Mouse (Mus musculus): ENCODE measurements at regions not wholly inside any gene's neighbourhood (a gene's known extent, or its start where the extent isn't known, plus 50 kb on each side); places are given as distances from the start of the nearest gene placed in this dataset.
A peak's percentile ranks its signal among the peaks of the same experiment; 100 is the strongest.

DNA sequence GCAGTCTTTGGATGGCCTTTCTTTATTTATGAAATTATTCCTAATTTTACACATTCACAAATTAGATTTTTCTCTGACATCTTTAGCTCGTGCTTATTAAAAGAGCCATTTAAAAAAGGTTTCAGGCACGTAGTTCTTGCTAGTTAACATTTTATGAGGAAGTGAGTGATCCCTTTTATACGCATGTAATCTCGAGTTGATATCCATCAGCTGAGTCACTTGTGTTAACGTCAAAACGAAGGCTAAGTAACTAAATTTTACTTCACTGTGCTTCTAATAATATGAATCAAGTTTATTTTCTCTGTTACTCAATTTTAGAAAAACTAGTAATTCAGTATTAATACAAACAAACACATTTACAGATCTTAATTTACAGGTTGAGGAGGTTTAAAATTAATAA is 419.0 kb downstream of the Kcnj2 start:
- H3K4me1 ChIP-seq = no peaks in the 10 kb centered on the region
- H3K4me3 ChIP-seq (replicated peaks) = no peak overlapping the region
- H3K4me2 ChIP-seq = no peak overlapping the region
- H3K27me3 ChIP-seq = no peaks in the 10 kb centered on the region
- no peak overlapping the region for H3K9ac ChIP-seq
- ATAC-seq (ENCODE audit: low FRiP score) = no peak
- WGBS = 90% methylated on average over 6 of the region's 6 CpGs
- no peaks in the 10 kb centered on the region for H3K36me3 ChIP-seq (replicated peaks)
- H3K9me3 ChIP-seq = no peaks in the 10 kb centered on the region
- no peak overlapping the region for H3K27ac ChIP-seq

DNA sequence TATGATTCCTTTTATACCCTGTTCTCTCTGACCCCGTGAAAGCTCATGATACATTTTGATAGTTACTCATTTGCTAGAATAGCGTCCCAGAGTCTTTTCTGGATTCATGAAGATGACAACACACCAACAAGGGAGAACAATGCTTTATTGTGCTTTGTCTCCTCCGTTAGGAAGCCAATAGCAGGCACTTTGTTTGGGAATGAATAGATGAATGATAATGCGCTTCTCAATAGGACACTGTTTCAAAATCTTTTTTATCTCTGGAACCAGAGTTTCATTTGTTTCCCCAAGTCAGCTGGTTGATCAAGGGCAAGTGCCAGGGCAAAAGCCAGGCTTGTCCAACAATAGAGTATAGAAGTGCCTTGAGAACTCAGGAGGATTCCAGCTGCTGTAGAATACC is 446.5 kb downstream of the Kcnj2 start:
- WGBS = 37% methylated on average over 4 of the region's 4 CpGs
- Histone ChIP-seq H3K27ac (no peak overlapping the region), H3K27me3 (no peaks in the 10 kb centered on the region), H3K4me1 (0 out of 2 replicates have a peak, but pooled peaks cover 2% of the 10 kb centered on the region), H3K36me3 (replicated peaks) (no peaks in the 10 kb centered on the region), H3K9ac (no peak overlapping the region), H3K4me2 (no peak overlapping the region), H3K4me3 (replicated peaks) (no peak overlapping the region), H3K9me3 (no peaks in the 10 kb centered on the region)
- ATAC-seq (ENCODE audit: low FRiP score) = no peak

- Histone ChIP-seq H3K36me3 (replicated peaks) (no peaks in the 10 kb centered on the region), H3K9ac (no peak overlapping the region), H3K9me3 (no peaks in the 10 kb centered on the region), H3K4me2 (no peak overlapping the region), H3K4me3 (replicated peaks) (no peak overlapping the region), H3K4me1 (no peaks in the 10 kb centered on the region), H3K27me3 (no peaks in the 10 kb centered on the region), H3K27ac (no peak overlapping the region)
- WGBS = 65% methylated on average over 8 of the region's 8 CpGs
- 0 out of 2 replicates have a peak, but pooled peaks have one; percentile 27 for ATAC-seq (ENCODE audit: low FRiP score)
These were observed 456.8 kb downstream of the Kcnj2 start for GRCm38 (mm10) chr11:111522716-111523115.

GRCm38 (mm10) chr11:111523465-111523864 is 457.5 kb downstream of the Kcnj2 start:
- Histone ChIP-seq H3K36me3 (replicated peaks) (no peaks in the 10 kb centered on the region), H3K9me3 (no peaks in the 10 kb centered on the region), H3K27me3 (no peaks in the 10 kb centered on the region), H3K27ac (no peak overlapping the region), H3K9ac (no peak overlapping the region), H3K4me3 (replicated peaks) (no peak overlapping the region), H3K4me1 (no peaks in the 10 kb centered on the region), H3K4me2 (no peak overlapping the region)
- ATAC-seq (ENCODE audit: low FRiP score) = no peak
- WGBS = 67% methylated on average over 8 of the region's 8 CpGs

DNA sequence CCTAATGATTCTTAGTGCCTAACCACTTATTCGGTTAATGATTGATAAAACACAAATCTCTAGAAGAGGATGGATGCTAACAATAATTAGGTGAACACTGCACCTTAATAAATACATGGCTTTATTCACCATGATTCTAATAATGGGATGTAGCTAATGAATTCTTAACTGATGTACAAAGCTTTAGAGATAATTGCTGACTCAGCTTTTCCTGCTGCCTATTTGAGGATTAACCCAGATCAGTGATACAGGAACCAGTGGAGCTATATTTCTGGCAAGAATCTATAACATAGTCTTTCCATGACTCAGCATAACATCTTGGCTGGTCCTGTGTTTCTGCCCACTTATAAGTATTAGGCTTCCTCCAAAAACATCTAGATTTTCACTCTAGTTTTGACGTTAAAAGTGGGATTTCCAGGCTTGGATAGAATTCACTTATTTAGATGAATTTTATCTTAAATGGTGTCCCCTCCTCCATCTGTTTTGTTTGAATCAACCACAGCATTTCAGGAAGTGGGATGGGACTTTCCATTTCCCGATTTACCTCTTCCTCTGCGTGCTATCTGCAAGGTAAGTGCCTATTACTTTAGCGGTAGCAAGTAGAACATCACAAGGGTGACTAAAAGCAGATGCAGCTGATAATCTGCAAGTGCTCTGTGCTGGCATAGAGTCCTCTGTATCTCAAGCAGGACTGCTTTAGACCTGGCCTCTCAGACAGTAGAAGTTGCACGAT is 460.2 kb downstream of the Kcnj2 start:
- H3K27ac ChIP-seq = no peak overlapping the region
- no peak overlapping the region for H3K4me2 ChIP-seq
- no peak overlapping the region for H3K4me3 ChIP-seq (replicated peaks)
- no peak overlapping the region for H3K9ac ChIP-seq
- no peaks in the 10 kb centered on the region for H3K27me3 ChIP-seq
- WGBS = 90% methylated on average over 6 of the region's 6 CpGs
- no peaks in the 10 kb centered on the region for H3K36me3 ChIP-seq (replicated peaks)
- no peaks in the 10 kb centered on the region for H3K4me1 ChIP-seq
- ATAC-seq (ENCODE audit: low FRiP score) = no peak
- no peaks in the 10 kb centered on the region for H3K9me3 ChIP-seq

DNA sequence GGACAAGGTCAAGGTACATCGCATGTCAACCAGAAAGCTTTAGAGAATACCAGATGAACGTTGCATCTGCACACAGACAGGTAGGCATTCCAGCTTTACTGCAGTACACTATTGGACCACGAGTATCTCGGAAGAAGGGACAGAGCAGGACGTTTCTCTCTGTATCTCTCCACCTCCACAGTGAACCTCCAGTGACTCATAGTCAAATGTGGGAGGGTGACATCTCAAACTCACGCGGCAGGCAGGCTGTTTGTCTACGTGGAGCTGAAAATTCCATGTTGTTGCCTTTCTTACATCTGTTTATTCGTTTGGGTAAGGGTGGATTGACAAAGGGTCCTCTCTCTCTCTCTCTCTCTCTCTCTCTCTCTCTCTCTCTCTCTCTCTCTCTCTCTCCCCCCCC is 463.6 kb downstream of the Kcnj2 start:
- Histone ChIP-seq H3K4me1 (no peaks in the 10 kb centered on the region), H3K4me2 (no peak overlapping the region), H3K27ac (no peak overlapping the region), H3K4me3 (replicated peaks) (no peak overlapping the region), H3K36me3 (replicated peaks) (no peaks in the 10 kb centered on the region), H3K9me3 (no peaks in the 10 kb centered on the region), H3K9ac (no peak overlapping the region), H3K27me3 (no peaks in the 10 kb centered on the region)
- no peak for ATAC-seq (ENCODE audit: low FRiP score)
- WGBS = 86% methylated on average over 9 of the region's 9 CpGs

GRCm38 (mm10) chr11:111530912-111531311 is 464.9 kb downstream of the Kcnj2 start:
- H3K36me3 ChIP-seq (replicated peaks) = no peaks in the 10 kb centered on the region

GRCm38 (mm10) chr11:111532457-111532856 is 466.5 kb downstream of the Kcnj2 start:
- Histone ChIP-seq H3K4me3 (replicated peaks) (no peak overlapping the region), H3K27ac (no peak overlapping the region), H3K4me2 (no peak overlapping the region), H3K9ac (no peak overlapping the region), H3K36me3 (replicated peaks) (no peaks in the 10 kb centered on the region), H3K9me3 (no peaks in the 10 kb centered on the region), H3K4me1 (no peaks in the 10 kb centered on the region), H3K27me3 (0 out of 2 replicates have a peak, but pooled peaks cover 2% of the 10 kb centered on the region)
- ATAC-seq (ENCODE audit: low FRiP score) = no peak
- WGBS = 34% methylated on average over 5 of the region's 5 CpGs

More at GRCm38 (mm10) chr11:111530912-111531311, 464.9 kb downstream of the Kcnj2 start:
- WGBS = 81% methylated on average over 3 of the region's 3 CpGs
- Histone ChIP-seq H3K4me3 (replicated peaks) (no peak overlapping the region), H3K4me2 (no peak overlapping the region), H3K9me3 (no peaks in the 10 kb centered on the region), H3K27ac (no peak overlapping the region), H3K9ac (no peak overlapping the region), H3K4me1 (no peaks in the 10 kb centered on the region), H3K27me3 (no peaks in the 10 kb centered on the region)
- no peak for ATAC-seq (ENCODE audit: low FRiP score)

- H3K9ac ChIP-seq = no peak overlapping the region
- H3K4me2 ChIP-seq = no peak overlapping the region
- 0 out of 2 replicates have a peak, but pooled peaks cover 2% of the 10 kb centered on the region for H3K27me3 ChIP-seq
- H3K4me3 ChIP-seq (replicated peaks) = no peak overlapping the region
- H3K27ac ChIP-seq = no peak overlapping the region
- no peaks in the 10 kb centered on the region for H3K36me3 ChIP-seq (replicated peaks)
- ATAC-seq (ENCODE audit: low FRiP score) = no peak
- no peaks in the 10 kb centered on the region for H3K9me3 ChIP-seq
- WGBS = 46% methylated on average over 17 of the region's 17 CpGs
- H3K4me1 ChIP-seq = no peaks in the 10 kb centered on the region
These were observed 470.3 kb downstream of the Kcnj2 start for GRCm38 (mm10) chr11:111536040-111536836.

GRCm38 (mm10) chr11:111537654-111538053 is 471.7 kb downstream of the Kcnj2 start:
- Histone ChIP-seq H3K4me2 (no peak overlapping the region), H3K27ac (no peak overlapping the region), H3K4me3 (replicated peaks) (no peak overlapping the region), H3K9ac (no peak overlapping the region), H3K36me3 (replicated peaks) (no peaks in the 10 kb centered on the region), H3K9me3 (no peaks in the 10 kb centered on the region), H3K4me1 (no peaks in the 10 kb centered on the region), H3K27me3 (0 out of 2 replicates have a peak, but pooled peaks cover 2% of the 10 kb centered on the region)
- no peak for ATAC-seq (ENCODE audit: low FRiP score)
- WGBS = 34% methylated on average over 3 of the region's 3 CpGs

- no peaks in the 10 kb centered on the region for H3K9me3 ChIP-seq
- H3K9ac ChIP-seq = no peak overlapping the region
- no peaks in the 10 kb centered on the region for H3K36me3 ChIP-seq (replicated peaks)
- H3K27me3 ChIP-seq = 0 out of 2 replicates have a peak, but pooled peaks cover 2% of the 10 kb centered on the region
- WGBS = 85% methylated on average over 6 of the region's 6 CpGs
- H3K4me3 ChIP-seq (replicated peaks) = no peak overlapping the region
- no peak for ATAC-seq (ENCODE audit: low FRiP score)
- H3K4me2 ChIP-seq = no peak overlapping the region
- no peak overlapping the region for H3K27ac ChIP-seq
- no peaks in the 10 kb centered on the region for H3K4me1 ChIP-seq
These were observed 474.0 kb downstream of the Kcnj2 start for GRCm38 (mm10) chr11:111539960-111540359.

- H3K27me3 ChIP-seq = no peaks in the 10 kb centered on the region
- no peak for ATAC-seq (ENCODE audit: low FRiP score)
- H3K9ac ChIP-seq = no peak overlapping the region
- H3K9me3 ChIP-seq = no peaks in the 10 kb centered on the region
- no peak overlapping the region for H3K27ac ChIP-seq
- no peaks in the 10 kb centered on the region for H3K36me3 ChIP-seq (replicated peaks)
- no peak overlapping the region for H3K4me3 ChIP-seq (replicated peaks)
- no peaks in the 10 kb centered on the region for H3K4me1 ChIP-seq
- H3K4me2 ChIP-seq = no peak overlapping the region
- WGBS = 84% methylated on average over 4 of the region's 4 CpGs
These were observed 479.3 kb downstream of the Kcnj2 start for GRCm38 (mm10) chr11:111545291-111545690.

All from forebrain, embryonic 12.5 days (tissue).